Mouse (Mus musculus) small intestine, adult 2 months (tissue): Measurements from ENCODE around the gene Gpc2.

Experiments used
- CTCF ChIP-seq: fragments of 200-500 bp; IDR thresholded peaks from 2 replicates; pipeline ENCODE4 v1.5.1; 2012; ENCODE audit warnings: low read depth, mild to moderate bottlenecking, control low read depth, inconsistent platforms, low read length, moderate library complexity, mixed read lengths; ENCODE audit not compliant: insufficient replicate concordance, insufficient read length; ENCODE audit errors: extremely low read depth
- POLR2A ChIP-seq: fragments of 200-500 bp; IDR thresholded peaks from 2 replicates; pipeline ENCODE4 v1.6.1; 2012; ENCODE audit warnings: low read depth, mild to moderate bottlenecking, control low read depth, inconsistent platforms, low read length, moderate library complexity

DNA sequence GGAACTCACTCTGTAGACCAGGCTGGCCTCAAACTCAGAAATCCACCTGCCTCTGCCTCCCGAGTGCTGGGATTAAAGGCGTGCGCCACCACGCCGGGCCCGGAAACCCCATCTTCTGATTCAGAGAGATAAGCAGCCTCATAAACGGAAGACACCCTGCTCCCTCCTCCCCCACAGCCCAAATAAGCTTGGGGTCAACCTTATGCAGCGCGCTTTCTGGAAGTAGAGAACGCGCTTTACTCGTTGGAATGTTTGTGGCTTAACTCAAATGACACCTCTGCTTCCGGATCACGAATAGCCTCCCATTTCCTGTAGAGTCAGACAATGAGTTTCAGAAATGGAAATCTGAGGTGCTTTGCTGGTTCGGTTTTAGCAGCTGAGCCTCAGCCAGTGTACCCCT, 1.0 kb upstream of the Gpc2 start:
- no peak for TF ChIP-seq CTCF
- TF ChIP-seq POLR2A: no peak
